Mouse (Mus musculus) cerebellum, adult 2 months (tissue): ENCODE results near the gene Shf.

Source experiments
- CTCF ChIP-seq: fragments of 200-500 bp; IDR thresholded peaks from 2 replicates; pipeline ENCODE4 v1.5.1; 2011; ENCODE audit warnings: low read depth, mild to moderate bottlenecking, control low read depth, low read length, moderate library complexity, borderline replicate concordance; ENCODE audit not compliant: insufficient read depth
- POLR2A ChIP-seq: fragments of 200-500 bp; IDR thresholded peaks from 2 replicates; pipeline ENCODE4 v1.6.1; 2011; ENCODE audit warnings: low read length, control low read depth, borderline replicate concordance; ENCODE audit not compliant: insufficient read depth

- TF ChIP-seq CTCF (no peak), POLR2A (no peak)
Observed at GRCm38 (mm10) chr2:122301921-122302573, 66.9 kb downstream of the Shf start.
